Mouse (Mus musculus): ENCODE measurements around the gene Arhgef12.

GRCm38 (mm10) chr9:43114833-43115232, 7.8 kb upstream of the Arhgef12 start:
- no peak for TF ChIP-seq CTCF (IDR thresholded peaks at IDR 0.05; ENCODE audit: insufficient read depth, low read depth, low read length)
- no peak for TF ChIP-seq POLR2A (IDR thresholded peaks at IDR 0.05; ENCODE audit: insufficient read depth, low read depth, low read length)
